Mouse (Mus musculus): ENCODE data around the gene Dagla. TPM values are rescaled to one million over a fixed set of nuclear protein-coding genes. Genes with fewer than 3 reads are reported as not detected.

The Dagla gene
- polyA plus RNA-seq (2014; fragmentation: Nextera tagmentation; extraction: Ambion mirVana), result 4.2 and 4.7 TPM in 2 replicates

- H3K4me2 ChIP-seq (ENCODE audit: low read length), result peak within 1 kb of the TSS; percentile 97
- no peaks in the 10 kb centered on the region for H3K27me3 ChIP-seq (replicated peaks; ENCODE audit: control insufficient read depth, insufficient read depth, low read length)
- no peaks in the 10 kb centered on the region for H3K36me3 ChIP-seq (ENCODE audit: control insufficient read depth, insufficient read depth, low read length)
- DNase-seq (ENCODE audit: low spot score), result peak; percentile 94
- H3K4me3 ChIP-seq (ENCODE audit: low read depth, low read length), result peak within 1 kb of the TSS; percentile 72
- peak; percentile 79 for ATAC-seq (replicated peaks; ENCODE audit: low FRiP score, low TSS enrichment, low read depth)
- H3K9ac ChIP-seq (ENCODE audit: low read length), result peak within 1 kb of the TSS; percentile 74
- 6% methylated on average over 56 of the region's 56 CpGs for WGBS
- no peaks in the 10 kb centered on the region for H3K9me3 ChIP-seq (ENCODE audit: control insufficient read depth, low read length)
- H3K27ac ChIP-seq (ENCODE audit: low read depth), result no peak within 1 kb of the TSS
- H3K4me1 ChIP-seq (replicated peaks; ENCODE audit: control insufficient read depth, insufficient read depth, low read length), result peaks cover 17% of the 10 kb centered on the region
Observed at GRCm38 (mm10) chr19:10304810-10305544, at the start of gene Dagla. TSS of gene Dagla (minus strand) at chr19:10304877.

GRCm38 (mm10) chr19:10352218-10352617 lies 47.5 kb upstream of the Dagla start:
- 0 out of 2 replicates have a peak, but pooled peaks cover 2% of the 10 kb centered on the region for H3K9me3 ChIP-seq (ENCODE audit: control insufficient read depth, low read length)
- no peak overlapping the region for H3K4me3 ChIP-seq (ENCODE audit: low read depth, low read length)
- H3K9ac ChIP-seq (ENCODE audit: low read length), result no peak overlapping the region
- H3K27me3 ChIP-seq (replicated peaks; ENCODE audit: control insufficient read depth, insufficient read depth, low read length), result no peaks in the 10 kb centered on the region
- WGBS, result 87% methylated on average over 7 of the region's 7 CpGs
- no peak overlapping the region for H3K4me2 ChIP-seq (ENCODE audit: low read length)
- H3K4me1 ChIP-seq (replicated peaks; ENCODE audit: control insufficient read depth, insufficient read depth, low read length), result 0 out of 2 replicates have a peak, but pooled peaks cover 5% of the 10 kb centered on the region
- no peak for DNase-seq (ENCODE audit: low spot score)
- no peak overlapping the region for H3K27ac ChIP-seq (ENCODE audit: low read depth)
- no peaks in the 10 kb centered on the region for H3K36me3 ChIP-seq (ENCODE audit: control insufficient read depth, insufficient read depth, low read length)
- no peak for ATAC-seq (replicated peaks; ENCODE audit: low FRiP score, low TSS enrichment, low read depth)

- no peak overlapping the region for H3K4me3 ChIP-seq (ENCODE audit: low read depth, low read length)
- 61% methylated on average over 5 of the region's 5 CpGs for WGBS
- ATAC-seq (replicated peaks; ENCODE audit: low FRiP score, low TSS enrichment, low read depth), result no peak
Observed at GRCm38 (mm10) chr19:10347628-10348273, 43.1 kb upstream of the Dagla start.

GRCm38 (mm10) chr19:10345696-10346095 lies 41.0 kb upstream of the Dagla start:
- ATAC-seq (replicated peaks; ENCODE audit: low FRiP score, low TSS enrichment, low read depth) (0 out of 2 replicates have a peak, but pooled peaks have one; percentile 15), DNase-seq (ENCODE audit: low spot score) (no peak)
- Histone ChIP-seq H3K4me1 (replicated peaks; ENCODE audit: control insufficient read depth, insufficient read depth, low read length) (no peaks in the 10 kb centered on the region), H3K27me3 (replicated peaks; ENCODE audit: control insufficient read depth, insufficient read depth, low read length) (no peaks in the 10 kb centered on the region), H3K4me3 (ENCODE audit: low read depth, low read length) (no peak overlapping the region), H3K36me3 (ENCODE audit: control insufficient read depth, insufficient read depth, low read length) (no peaks in the 10 kb centered on the region), H3K9me3 (ENCODE audit: control insufficient read depth, low read length) (0 out of 2 replicates have a peak, but pooled peaks cover 2% of the 10 kb centered on the region), H3K9ac (ENCODE audit: low read length) (no peak overlapping the region), H3K27ac (ENCODE audit: low read depth) (no peak overlapping the region), H3K4me2 (ENCODE audit: low read length) (no peak overlapping the region)
- 40% methylated on average over 12 of the region's 12 CpGs for WGBS

More at GRCm38 (mm10) chr19:10347628-10348273, 43.1 kb upstream of the Dagla start:
- Histone ChIP-seq H3K9ac (ENCODE audit: low read length) (no peak overlapping the region), H3K4me1 (replicated peaks; ENCODE audit: control insufficient read depth, insufficient read depth, low read length) (no peaks in the 10 kb centered on the region), H3K4me2 (ENCODE audit: low read length) (no peak overlapping the region), H3K27ac (ENCODE audit: low read depth) (no peak overlapping the region), H3K27me3 (replicated peaks; ENCODE audit: control insufficient read depth, insufficient read depth, low read length) (no peaks in the 10 kb centered on the region), H3K9me3 (ENCODE audit: control insufficient read depth, low read length) (0 out of 2 replicates have a peak, but pooled peaks cover 2% of the 10 kb centered on the region), H3K36me3 (ENCODE audit: control insufficient read depth, insufficient read depth, low read length) (no peaks in the 10 kb centered on the region)
- DNase-seq (ENCODE audit: low spot score), result no peak

- Histone ChIP-seq H3K4me2 (ENCODE audit: low read length) (no peak overlapping the region), H3K36me3 (ENCODE audit: control insufficient read depth, insufficient read depth, low read length) (no peaks in the 10 kb centered on the region), H3K27ac (ENCODE audit: low read depth) (no peak overlapping the region), H3K9me3 (ENCODE audit: control insufficient read depth, low read length) (no peaks in the 10 kb centered on the region), H3K27me3 (replicated peaks; ENCODE audit: control insufficient read depth, insufficient read depth, low read length) (no peaks in the 10 kb centered on the region), H3K4me3 (ENCODE audit: low read depth, low read length) (no peak overlapping the region), H3K9ac (ENCODE audit: low read length) (no peak overlapping the region), H3K4me1 (replicated peaks; ENCODE audit: control insufficient read depth, insufficient read depth, low read length) (no peaks in the 10 kb centered on the region)
- ATAC-seq (replicated peaks; ENCODE audit: low FRiP score, low TSS enrichment, low read depth), result no peak
- WGBS, result 87% methylated on average over 10 of the region's 10 CpGs
- DNase-seq (ENCODE audit: low spot score), result no peak
Observed at GRCm38 (mm10) chr19:10343866-10344265, 39.2 kb upstream of the Dagla start.

- no peaks in the 10 kb centered on the region for H3K9me3 ChIP-seq (ENCODE audit: control insufficient read depth, low read length)
- ATAC-seq (replicated peaks; ENCODE audit: low FRiP score, low TSS enrichment, low read depth), result no peak
Observed at GRCm38 (mm10) chr19:10341817-10342439, 37.3 kb upstream of the Dagla start.

GRCm38 (mm10) chr19:10341152-10341551 lies 36.5 kb upstream of the Dagla start:
- H3K27me3 ChIP-seq (replicated peaks; ENCODE audit: control insufficient read depth, insufficient read depth, low read length), result no peaks in the 10 kb centered on the region
- 17% methylated on average over 11 of the region's 11 CpGs for WGBS
- no peak overlapping the region for H3K27ac ChIP-seq (ENCODE audit: low read depth)
- no peak overlapping the region for H3K4me3 ChIP-seq (ENCODE audit: low read depth, low read length)
- H3K36me3 ChIP-seq (ENCODE audit: control insufficient read depth, insufficient read depth, low read length), result no peaks in the 10 kb centered on the region
- H3K4me2 ChIP-seq (ENCODE audit: low read length), result no peak overlapping the region
- peak; percentile 88 for DNase-seq (ENCODE audit: low spot score)
- H3K4me1 ChIP-seq (replicated peaks; ENCODE audit: control insufficient read depth, insufficient read depth, low read length), result no peaks in the 10 kb centered on the region
- H3K9ac ChIP-seq (ENCODE audit: low read length), result no peak overlapping the region
- ATAC-seq (replicated peaks; ENCODE audit: low FRiP score, low TSS enrichment, low read depth), result no peak
- H3K9me3 ChIP-seq (ENCODE audit: control insufficient read depth, low read length), result no peaks in the 10 kb centered on the region

More at GRCm38 (mm10) chr19:10341817-10342439, 37.3 kb upstream of the Dagla start:
- Histone ChIP-seq H3K4me1 (replicated peaks; ENCODE audit: control insufficient read depth, insufficient read depth, low read length) (no peaks in the 10 kb centered on the region), H3K36me3 (ENCODE audit: control insufficient read depth, insufficient read depth, low read length) (no peaks in the 10 kb centered on the region), H3K27ac (ENCODE audit: low read depth) (no peak overlapping the region), H3K4me2 (ENCODE audit: low read length) (no peak overlapping the region), H3K4me3 (ENCODE audit: low read depth, low read length) (no peak overlapping the region), H3K27me3 (replicated peaks; ENCODE audit: control insufficient read depth, insufficient read depth, low read length) (no peaks in the 10 kb centered on the region), H3K9ac (ENCODE audit: low read length) (no peak overlapping the region)
- DNase-seq (ENCODE audit: low spot score), result peak; percentile 61
- 52% methylated on average over 12 of the region's 12 CpGs for WGBS

- DNase-seq (ENCODE audit: low spot score), result no peak
- Histone ChIP-seq H3K27ac (ENCODE audit: low read depth) (no peak overlapping the region), H3K4me2 (ENCODE audit: low read length) (no peak overlapping the region), H3K27me3 (replicated peaks; ENCODE audit: control insufficient read depth, insufficient read depth, low read length) (no peaks in the 10 kb centered on the region), H3K9me3 (ENCODE audit: control insufficient read depth, low read length) (no peaks in the 10 kb centered on the region), H3K36me3 (ENCODE audit: control insufficient read depth, insufficient read depth, low read length) (no peaks in the 10 kb centered on the region), H3K9ac (ENCODE audit: low read length) (no peak overlapping the region), H3K4me1 (replicated peaks; ENCODE audit: control insufficient read depth, insufficient read depth, low read length) (no peaks in the 10 kb centered on the region), H3K4me3 (ENCODE audit: low read depth, low read length) (no peak overlapping the region)
- ATAC-seq (replicated peaks; ENCODE audit: low FRiP score, low TSS enrichment, low read depth), result no peak
- 32% methylated on average over 5 of the region's 5 CpGs for WGBS
Observed at GRCm38 (mm10) chr19:10340661-10341060, 36.0 kb upstream of the Dagla start.
